Mouse (Mus musculus) stomach, postnatal 0 days (tissue): ENCODE results near the gene Rab12.

Experiments used
- CTCF ChIP-seq: IDR thresholded peaks from 2 replicates; pipeline ENCODE4 v1.5.1; 2016; ENCODE audit warnings: antibody characterized with exemption, low read depth, mild to moderate bottlenecking, moderate library complexity
- EP300 ChIP-seq: optimal IDR thresholded peaks from 2 replicates; pipeline ENCODE3; 2016; ENCODE audit warnings: antibody characterized with exemption

GRCm38 (mm10) chr17:66507049-66507954 lies 12.2 kb downstream of the Rab12 start:
- TF ChIP-seq EP300 = no peak
- TF ChIP-seq CTCF = no peak
